In genomic region chr8:106507761-106508331, GRCm38 (mm10) we compare ENCODE assay signal across 10 mouse cellular contexts. TPM values are rescaled to one million over a fixed set of nuclear protein-coding genes. Genes with fewer than 3 reads are reported as not detected.
DNase-seq lines count a peak whose midpoint lies in the region; ATAC-seq and TF ChIP-seq lines count a peak whose summit lies in the region.
"Had no signal": no experiment of that assay in that cellular context is flagged by ENCODE, and none has a peak within 500 bp of the region (broad histone marks: within the 10 kb centered on the region; RNA-seq: fewer than 3 reads in every experiment).

No protein-coding gene starts in this region.

- TF ChIP-seq POLR2A in kidney, adult 2 months (IDR thresholded peaks at IDR 0.05; ENCODE audit: low read depth, low read length), result no peak

- peak overlapping the region; percentile 50 for H3K4me2 ChIP-seq in forebrain, postnatal 0 days (ENCODE audit: low read depth)

- WGBS in kidney, adult 2 months, result 8% methylated on average over 30 of the region's 30 CpGs
- 1% methylated on average over 30 of the region's 30 CpGs for WGBS in forebrain, postnatal 0 days

- no peaks in the 10 kb centered on the region for H3K27me3 ChIP-seq in kidney, adult 2 months (replicated peaks; ENCODE audit: control insufficient read depth, insufficient read depth, low read length)
- peaks cover 51% of the 10 kb centered on the region for H3K27me3 ChIP-seq in forebrain, postnatal 0 days (ENCODE audit: insufficient read depth, low read length)

- ATAC-seq in forebrain, postnatal 0 days, result peak; percentile 51

- H3K27ac ChIP-seq in kidney, adult 2 months (ENCODE audit: insufficient read depth, low read depth, low read length), result no peak overlapping the region
- H3K27ac ChIP-seq in forebrain, postnatal 0 days (ENCODE audit: low read depth, low read length), result no peak overlapping the region

- H3K36me3 ChIP-seq in kidney, adult 2 months (ENCODE audit: control insufficient read depth, insufficient read depth, low read length), result no peaks in the 10 kb centered on the region
- no peaks in the 10 kb centered on the region for H3K36me3 ChIP-seq in forebrain, postnatal 0 days (ENCODE audit: insufficient read depth)

- H3K9ac ChIP-seq in forebrain, postnatal 0 days, result no peak overlapping the region

- peak overlapping the region; percentile 18 for H3K4me3 ChIP-seq in kidney, adult 2 months (ENCODE audit: insufficient read depth, low read depth, low read length)
- peak overlapping the region; percentile 27 for H3K4me3 ChIP-seq in forebrain, postnatal 0 days (ENCODE audit: low read depth, low read length)

- peak; percentile 27 for DNase-seq in kidney, adult 2 months
- no peak for DNase-seq in kidney, adult 18-20 months
- DNase-seq in cerebellum, adult 11-12 months, result peak; percentile 6
- DNase-seq in forebrain, postnatal 0 days, result peak; percentile 42
- peak; percentile 72 to 82 for DNase-seq in kidney, postnatal 4 days
- DNase-seq in lung, postnatal 36 days, result peak; percentile 69
- peak; percentile 32 for DNase-seq in right cerebral cortex, postnatal 4 days
- DNase-seq in urinary bladder, postnatal 10 days (ENCODE audit: low spot score), result no peak

- TF ChIP-seq CTCF in kidney, adult 2 months (conservative IDR thresholded peaks at IDR 0.05; ENCODE audit: insufficient read depth, insufficient read length, low read depth, low read length), result no peak
- no peak for TF ChIP-seq CTCF in forebrain, postnatal 0 days (IDR thresholded peaks at IDR 0.05; ENCODE audit: low read depth)

- H3K4me1 ChIP-seq in kidney, adult 2 months (ENCODE audit: control insufficient read depth, insufficient read depth, low read length), result no peaks in the 10 kb centered on the region
- H3K4me1 ChIP-seq in forebrain, postnatal 0 days (ENCODE audit: insufficient read depth), result peaks cover 10% of the 10 kb centered on the region; the same call in 1 of the 2 replicates

- H3K9me3 ChIP-seq in forebrain, postnatal 0 days (ENCODE audit: low read length), result no peaks in the 10 kb centered on the region

RNA-seq across cellular contexts. Expression of gene Cdh3, which starts 2.8 kb away (rescaled TPM):
- 5.0 and 5.5 TPM in 2 replicates for polyA plus RNA-seq in kidney, adult 2 months (2012; rRNA removed)
- total RNA-seq in forebrain, postnatal 0 days (2014; rRNA removed), result 0.85 and 1.3 TPM in 2 replicates
- polyA plus RNA-seq in forebrain, postnatal 0 days (2015; fragmentation: Nextera tagmentation; extraction: Ambion mirVana), result 1.2 and 1.4 TPM in 2 replicates
- total RNA-seq: MEL had no signal

RNA-seq across cellular contexts. Expression of gene 6030452D12Rik, which starts 7.5 kb away (rescaled TPM):
- not detected in 2 replicates for polyA plus RNA-seq in kidney, adult 2 months (2012; rRNA removed)
- total RNA-seq in forebrain, postnatal 0 days (2014; rRNA removed), result not detected in 2 replicates
- not detected in 2 replicates for polyA plus RNA-seq in forebrain, postnatal 0 days (2015; fragmentation: Nextera tagmentation; extraction: Ambion mirVana)
- total RNA-seq: heart, postnatal 36 days; MEL had no signal

Comparison
In these comparisons a context has a peak if more than half of its experiments do, and no peak if none do; other contexts are left out.
1. DNase-seq: peak in kidney, adult 2 months (single experiment), cerebellum, adult 11-12 months (single experiment), forebrain, postnatal 0 days (single experiment), kidney, postnatal 4 days (2 of 2), lung, postnatal 36 days (single experiment) and right cerebral cortex, postnatal 4 days (single experiment); none in kidney, adult 18-20 months (single experiment) and urinary bladder, postnatal 10 days (single experiment).